Mouse (Mus musculus) WW6 (cell line): ENCODE measurements at regions not wholly inside any gene's neighbourhood (a gene's known extent, or its start where the extent isn't known, plus 50 kb on each side); places are given as distances from the start of the nearest gene placed in this dataset.

Experiments used
- DNase-seq: peaks from one replicate; pipeline ENCODE4 v3.0.0-alpha.2; 2013; ENCODE audit warnings: low read depth, low spot score

- no peak for DNase-seq
Observed at GRCm38 (mm10) chr13:101879561-101880081, 111.6 kb upstream of the Pik3r1 start.

- no peak for DNase-seq
Observed at GRCm38 (mm10) chr13:101883177-101883576, 115.2 kb upstream of the Pik3r1 start.

- no peak for DNase-seq
Observed at GRCm38 (mm10) chr13:101884752-101885151, 116.7 kb upstream of the Pik3r1 start.

GRCm38 (mm10) chr13:101891473-101891872 is 123.5 kb upstream of the Pik3r1 start:
- DNase-seq: no peak

GRCm38 (mm10) chr13:101893035-101893600 is 125.1 kb upstream of the Pik3r1 start:
- DNase-seq: no peak

GRCm38 (mm10) chr13:101895161-101895560 is 127.1 kb upstream of the Pik3r1 start:
- no peak for DNase-seq

- no peak for DNase-seq
Observed at GRCm38 (mm10) chr13:101895686-101896085, 127.7 kb upstream of the Pik3r1 start.

- no peak for DNase-seq
Observed at GRCm38 (mm10) chr13:101896946-101897345, 128.9 kb upstream of the Pik3r1 start.

- no peak for DNase-seq
Observed at GRCm38 (mm10) chr13:101902213-101902612, 134.2 kb upstream of the Pik3r1 start.

GRCm38 (mm10) chr13:101905909-101906676 is 138.1 kb upstream of the Pik3r1 start:
- DNase-seq: no peak

- no peak for DNase-seq
Observed at GRCm38 (mm10) chr13:101909026-101909425, 141.0 kb upstream of the Pik3r1 start.

GRCm38 (mm10) chr13:101910687-101911086 is 142.7 kb upstream of the Pik3r1 start:
- DNase-seq: no peak

- no peak for DNase-seq
Observed at GRCm38 (mm10) chr13:101914132-101914531, 146.1 kb upstream of the Pik3r1 start.

GRCm38 (mm10) chr13:101914691-101915541 is 146.9 kb upstream of the Pik3r1 start:
- no peak for DNase-seq

- DNase-seq: no peak
Observed at GRCm38 (mm10) chr13:101915542-101915941, 147.5 kb upstream of the Pik3r1 start.

GRCm38 (mm10) chr13:101915948-101916594 is 148.1 kb upstream of the Pik3r1 start:
- DNase-seq: no peak

- DNase-seq: no peak
Observed at GRCm38 (mm10) chr13:101916876-101917275, 148.9 kb upstream of the Pik3r1 start.

GRCm38 (mm10) chr13:101918185-101918584 is 150.2 kb upstream of the Pik3r1 start:
- no peak for DNase-seq

GRCm38 (mm10) chr13:101919266-101919665 is 151.2 kb upstream of the Pik3r1 start:
- DNase-seq: no peak

GRCm38 (mm10) chr13:101920384-101920783 is 152.4 kb upstream of the Pik3r1 start:
- DNase-seq: no peak

- DNase-seq: no peak
Observed at GRCm38 (mm10) chr13:101924637-101925036, 156.6 kb upstream of the Pik3r1 start.

GRCm38 (mm10) chr13:101931264-101931663 is 163.2 kb upstream of the Pik3r1 start:
- no peak for DNase-seq
